Mouse (Mus musculus) limb, embryonic 15.5 days (tissue): Measurements from ENCODE around the gene Olfr593. TPM values are rescaled to one million over a fixed set of nuclear protein-coding genes. Genes with fewer than 3 reads are reported as not detected.
"Not testable (repeated sequence)": the region's sequence is repeated elsewhere in the genome, so short reads cannot be mapped to it uniquely, and the experiment has no call there.

ENCODE experiments used
- ATAC-seq: fragments of 200-750 bp; cut with Nextera tagmentation; 2 replicates; pipeline ENCODE4 v1.8.0; 2017; ENCODE audit warnings: low read depth, moderate TSS enrichment; ENCODE audit not compliant: insufficient number of reproducible peaks, low FRiP score, low TSS enrichment
- H3K27ac ChIP-seq: fragments of 300-500 bp; sonication (generic); 2 replicates; pipeline ENCODE4 v1.5.1; 2015; ENCODE audit warnings: moderate library complexity, mild to moderate bottlenecking, inconsistent platforms
- H3K27me3 ChIP-seq: fragments of 300-500 bp; sonication (generic); 2 replicates; pipeline ENCODE4 v1.6.1; 2015; ENCODE audit warnings: inconsistent platforms
- H3K36me3 ChIP-seq: fragments of 300-500 bp; sonication (generic); 2 replicates; pipeline ENCODE4 v1.6.1; 2015; ENCODE audit warnings: inconsistent platforms
- H3K4me1 ChIP-seq: fragments of 300-500 bp; sonication (generic); 2 replicates; pipeline ENCODE4 v1.6.1; 2015; ENCODE audit warnings: inconsistent platforms
- H3K4me2 ChIP-seq: fragments of 300-500 bp; sonication (generic); 2 replicates; pipeline ENCODE4 v1.6.1; 2015; ENCODE audit warnings: mild to moderate bottlenecking, inconsistent platforms
- H3K4me3 ChIP-seq: fragments of 300-500 bp; sonication (generic); 2 replicates; pipeline ENCODE4 v1.5.1; 2015; ENCODE audit warnings: mild to moderate bottlenecking, inconsistent platforms
- H3K9ac ChIP-seq: fragments of 300-500 bp; sonication (generic); 2 replicates; pipeline ENCODE4 v1.6.1; 2015; ENCODE audit warnings: inconsistent platforms
- H3K9me3 ChIP-seq: fragments of 300-500 bp; sonication (generic); 2 replicates; pipeline ENCODE4 v1.6.1; 2016; ENCODE audit warnings: inconsistent platforms
- WGBS: fragments of 180-500 bp; shearing (Covaris S2); methylation state at CpG from one replicate; pipeline ENCODE4 v1.1.7; 2015; 5-methylcytosine and 5-hydroxymethylcytosine counted together
- microRNA-seq: library from miRNA; unstranded; fragments of <30 nt; microRNA quantifications from one replicate; pipeline ENCODE4, GENCODE M21; 2016
- polyA plus RNA-seq: library from polyadenylated mRNA; unstranded; fragments of >200 nt; fragmentation: Nextera tagmentation; extraction: Ambion mirVana; gene quantifications from 2 replicates; pipeline ENCODE4 v1.2.1, GENCODE M21; 2015

Gene Olfr593
- polyA plus RNA-seq, result not detected in 2 replicates

GRCm38 (mm10) chr7:103211562-103211961 is at the start of gene Olfr593:
TSS of gene Olfr593 (plus strand) at chr7:103211862.
- no peaks in the 10 kb centered on the region for H3K4me1 ChIP-seq
- no peaks in the 10 kb centered on the region for H3K27me3 ChIP-seq
- no peak within 1 kb of the TSS for H3K27ac ChIP-seq
- ATAC-seq, result no peak
- no peaks in the 10 kb centered on the region for H3K36me3 ChIP-seq
- H3K9ac ChIP-seq, result no peak within 1 kb of the TSS
- no peaks in the 10 kb centered on the region for H3K9me3 ChIP-seq
- H3K4me2 ChIP-seq, result no peak within 1 kb of the TSS
- 56% methylated on average over 1 of the region's 1 CpGs for WGBS
- no peak within 1 kb of the TSS for H3K4me3 ChIP-seq

GRCm38 (mm10) chr7:103169697-103170096 is 42.0 kb upstream of the Olfr593 start:
- no peak overlapping the region for H3K9ac ChIP-seq
- H3K27ac ChIP-seq, result no peak overlapping the region
- no peaks in the 10 kb centered on the region for H3K9me3 ChIP-seq
- H3K4me2 ChIP-seq, result no peak overlapping the region
- H3K36me3 ChIP-seq, result no peaks in the 10 kb centered on the region
- no peak for ATAC-seq
- H3K4me1 ChIP-seq, result no peaks in the 10 kb centered on the region
- 73% methylated on average over 5 of the region's 5 CpGs for WGBS
- H3K27me3 ChIP-seq, result no peaks in the 10 kb centered on the region
- no peak overlapping the region for H3K4me3 ChIP-seq

DNA sequence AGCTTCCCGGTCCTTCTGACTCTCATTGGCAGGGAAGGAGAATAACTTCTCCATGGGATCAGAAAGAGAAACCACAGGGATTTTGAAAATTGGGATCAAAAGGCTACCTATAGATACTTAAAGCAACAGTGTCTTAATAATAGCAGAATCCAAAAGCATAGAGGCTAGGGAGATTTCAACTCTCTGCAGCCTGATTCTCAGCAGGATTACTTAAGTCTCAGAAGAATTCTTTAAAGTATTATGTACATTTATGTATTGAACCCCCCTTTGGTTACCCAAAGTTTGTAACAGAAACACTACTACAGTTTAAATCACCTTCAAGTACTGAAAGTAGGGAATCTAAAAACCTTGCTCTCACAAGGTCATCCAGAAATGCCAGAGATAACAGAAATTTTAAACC is 33.4 kb upstream of the Olfr593 start, which contains the start of gene Olfr591:
Gene Olfr591 (minus strand): TSS at position 101 of the 400 bp plus-strand sequence.
- no peak within 1 kb of the TSS for H3K4me2 ChIP-seq
- H3K27ac ChIP-seq, result no peak within 1 kb of the TSS
- no peaks in the 10 kb centered on the region for H3K4me1 ChIP-seq
- no peak within 1 kb of the TSS for H3K4me3 ChIP-seq
- ATAC-seq, result no peak
- H3K36me3 ChIP-seq, result no peaks in the 10 kb centered on the region
- 71% methylated on average over 1 of the region's 1 CpGs for WGBS
- H3K27me3 ChIP-seq, result no peaks in the 10 kb centered on the region
- H3K9ac ChIP-seq, result no peak within 1 kb of the TSS
- H3K9me3 ChIP-seq, result no peaks in the 10 kb centered on the region

DNA sequence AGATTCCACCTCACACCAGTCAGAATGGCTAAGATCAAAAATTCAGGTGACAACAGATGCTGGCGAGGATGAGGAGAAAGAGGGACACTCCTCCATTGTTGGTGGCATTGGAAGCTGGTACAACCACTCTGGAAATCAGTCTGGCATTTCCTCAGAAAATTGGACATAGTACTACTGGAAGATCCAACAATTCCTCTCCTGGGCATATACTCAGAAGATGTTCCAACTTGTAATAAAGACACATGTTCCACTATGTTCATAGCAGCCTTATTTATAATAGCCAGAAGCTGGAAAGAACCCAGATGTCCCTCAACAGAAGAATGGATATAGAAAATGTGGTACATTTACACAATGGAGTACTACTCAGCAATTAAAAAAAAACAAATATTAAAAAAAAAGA is 27.2 kb upstream of the Olfr593 start, which contains the start of gene Olfr592:
Gene Olfr592 (plus strand): TSS at position 301 of the 400 bp plus-strand sequence.
- not testable (repeated sequence) for H3K4me1 ChIP-seq, H3K27ac ChIP-seq, H3K36me3 ChIP-seq, ATAC-seq, H3K4me3 ChIP-seq, H3K4me2 ChIP-seq, H3K9me3 ChIP-seq, H3K9ac ChIP-seq, H3K27me3 ChIP-seq
- WGBS, result 77% methylated on average over 1 of the region's 1 CpGs

GRCm38 (mm10) chr7:103212050-103212449 is 388 bp downstream of the Olfr593 start:
- not testable (repeated sequence) for H3K4me2 ChIP-seq, H3K27me3 ChIP-seq, H3K4me3 ChIP-seq, H3K4me1 ChIP-seq, ATAC-seq, H3K9ac ChIP-seq, H3K36me3 ChIP-seq, H3K27ac ChIP-seq, H3K9me3 ChIP-seq
- WGBS, result 86% methylated on average over 5 of the region's 5 CpGs

DNA sequence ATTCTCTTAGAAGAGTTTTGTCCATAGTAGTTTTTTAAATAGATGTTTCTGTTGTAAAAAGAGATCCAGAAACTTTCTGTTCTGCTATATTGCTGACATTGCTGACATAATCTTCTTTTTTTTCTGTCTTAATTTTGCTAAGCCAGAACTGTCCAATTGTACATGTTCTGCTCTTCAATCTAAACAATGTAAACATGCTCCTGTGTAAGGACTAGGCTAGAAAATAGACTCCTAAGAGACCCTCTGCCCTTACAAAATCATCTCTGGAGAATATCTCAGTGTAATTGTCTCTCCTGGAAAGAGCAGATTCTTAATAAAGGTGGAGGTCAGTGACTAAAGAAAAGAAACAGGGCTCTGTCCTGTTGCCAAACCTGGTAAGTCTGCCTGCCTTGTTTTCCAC is 5.0 kb downstream of the Olfr593 start, which contains the start of gene Olfr594:
Gene Olfr594 (plus strand): TSS at position 301 of the 400 bp plus-strand sequence.
- Histone ChIP-seq H3K9ac (no peak within 1 kb of the TSS), H3K4me2 (no peak within 1 kb of the TSS), H3K4me1 (no peaks in the 10 kb centered on the region), H3K9me3 (no peaks in the 10 kb centered on the region), H3K27me3 (no peaks in the 10 kb centered on the region), H3K27ac (no peak within 1 kb of the TSS), H3K4me3 (no peak within 1 kb of the TSS), H3K36me3 (no peaks in the 10 kb centered on the region)
- no peak for ATAC-seq

DNA sequence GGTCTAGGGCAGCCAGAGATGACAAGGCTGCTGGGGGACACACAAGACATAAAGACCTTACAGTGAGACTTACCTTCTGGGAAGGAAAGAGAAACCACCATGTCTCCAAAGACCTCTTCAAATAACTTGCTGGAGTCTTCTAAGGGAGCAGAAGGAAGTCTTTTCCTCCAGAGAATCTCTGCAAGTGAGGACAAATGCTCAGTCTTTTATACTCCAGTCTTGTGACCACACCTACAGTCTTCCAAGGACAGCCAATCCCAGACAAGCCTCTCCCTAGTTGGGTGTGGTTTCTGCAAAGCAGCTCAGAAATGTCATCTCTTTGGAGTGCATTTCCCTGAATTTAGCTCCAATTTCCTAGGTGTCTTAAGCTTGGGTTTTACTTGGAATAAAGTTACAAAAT is 40.7 kb downstream of the Olfr593 start, which contains the start of gene Usp17ld:
Gene Usp17ld (minus strand): TSS at position 101 of the 400 bp plus-strand sequence.
- not testable (repeated sequence) for H3K27ac ChIP-seq

More for the DNA sequence above, 40.7 kb downstream of the Olfr593 start, which contains the start of gene Usp17ld:
- H3K9me3 ChIP-seq, H3K9ac ChIP-seq, H3K27me3 ChIP-seq, H3K4me3 ChIP-seq, H3K4me1 ChIP-seq, ATAC-seq, H3K4me2 ChIP-seq, H3K36me3 ChIP-seq: not testable (repeated sequence)

Small RNA genes within 50 kb of the gene (microRNA-seq; reads per million reads assigned to microRNA genes)
- not detected for gene Gm25171

Other genes starting within 250 kb of the Olfr593 start
- gene Olfr576, start 249.2 kb upstream of the Olfr593 start, polyA plus RNA-seq, result not detected in 2 replicates
- gene Olfr577, start 235.9 kb upstream of the Olfr593 start, polyA plus RNA-seq, result not detected in 2 replicates
- gene Olfr578, start 222.5 kb upstream of the Olfr593 start, polyA plus RNA-seq, result not detected in 2 replicates
- gene Olfr582, start 173.8 kb upstream of the Olfr593 start, polyA plus RNA-seq, result not detected in 2 replicates
- not detected in 2 replicates for gene Olfr583, start 160.6 kb upstream of the Olfr593 start, polyA plus RNA-seq
- gene Olfr584, start 130.0 kb upstream of the Olfr593 start, polyA plus RNA-seq, result not detected in 2 replicates
- not detected in 2 replicates for gene Olfr585, start 114.1 kb upstream of the Olfr593 start, polyA plus RNA-seq
- not detected in 2 replicates for gene Olfr586, start 86.2 kb upstream of the Olfr593 start, polyA plus RNA-seq
- gene Olfr588-ps1, start 71.0 kb upstream of the Olfr593 start, polyA plus RNA-seq, result not detected in 2 replicates
- not detected in 2 replicates for gene Olfr589, start 55.5 kb upstream of the Olfr593 start, polyA plus RNA-seq
- not detected in 2 replicates for gene Olfr591, start 33.5 kb upstream of the Olfr593 start, polyA plus RNA-seq
- not detected in 2 replicates for gene Olfr592, start 27.1 kb upstream of the Olfr593 start, polyA plus RNA-seq
- gene Olfr594, start 5.1 kb downstream of the Olfr593 start, polyA plus RNA-seq, result not detected in 2 replicates
- not detected in 2 replicates for gene Usp17ld, start 40.6 kb downstream of the Olfr593 start, polyA plus RNA-seq
- gene Olfr596, start 93.8 kb downstream of the Olfr593 start, polyA plus RNA-seq, result not detected in 2 replicates
- gene Olfr597, start 104.5 kb downstream of the Olfr593 start, polyA plus RNA-seq, result not detected in 2 replicates
- not detected in 2 replicates for gene Olfr598, start 111.7 kb downstream of the Olfr593 start, polyA plus RNA-seq
- not detected in 2 replicates for gene Olfr599, start 124.1 kb downstream of the Olfr593 start, polyA plus RNA-seq
- not detected in 2 replicates for gene Olfr600, start 137.8 kb downstream of the Olfr593 start, polyA plus RNA-seq
- gene Olfr601, start 150.8 kb downstream of the Olfr593 start, polyA plus RNA-seq, result not detected in 2 replicates
- not detected in 2 replicates for gene Olfr603, start 174.3 kb downstream of the Olfr593 start, polyA plus RNA-seq
- not detected in 2 replicates for gene Usp17lc, start 203.2 kb downstream of the Olfr593 start, polyA plus RNA-seq
- gene Olfr605, start 233.6 kb downstream of the Olfr593 start, polyA plus RNA-seq, result not detected in 2 replicates
- gene Olfr606, start 237.2 kb downstream of the Olfr593 start, polyA plus RNA-seq, result not detected in 2 replicates